Mouse (Mus musculus) embryonic fibroblast, embryonic 13.5 days (primary cell): Measurements from ENCODE around the gene Zmiz1.

ENCODE experiments used
- CTCF ChIP-seq: IDR thresholded peaks from 2 replicates; pipeline ENCODE4 v1.5.1; 2011; ENCODE audit warnings: mild to moderate bottlenecking, control low read depth, low read length, moderate library complexity, borderline replicate concordance; ENCODE audit not compliant: insufficient read depth
- POLR2A ChIP-seq: IDR thresholded peaks from 2 replicates; pipeline ENCODE4 v1.6.1; 2011; ENCODE audit warnings: low read depth, mild to moderate bottlenecking, control low read depth, low read length, moderate library complexity

- no peak for TF ChIP-seq CTCF
- TF ChIP-seq POLR2A, result no peak
Observed at GRCm38 (mm10) chr14:25512803-25513202, 53.8 kb downstream of the Zmiz1 start.
